Mouse (Mus musculus) MEL (cell line): ENCODE data around the gene Dscam.

ENCODE experiments used
- CHD2 ChIP-seq: IDR thresholded peaks from 2 replicates; pipeline ENCODE4 v1.6.1; 2011; ENCODE audit warnings: low read length, improper control_type of control experiment
- CTCF ChIP-seq, 3 experiments: IDR thresholded peaks in 2 of 3; conservative IDR thresholded peaks in 1 of 3; 2 replicates each; pipeline ENCODE4 v1.5.1; 2011 to 2012; ENCODE audit warnings: low read length in 3 of 3, low read depth in 2 of 3, mild to moderate bottlenecking in 2 of 3, improper control_type of control experiment in 1 of 3, inconsistent platforms in 1 of 3, mixed read lengths in 1 of 3, moderate library complexity in 1 of 3; ENCODE audit not compliant: control insufficient read depth in 1 of 3, insufficient read depth in 1 of 3, poor library complexity in 1 of 3, severe bottlenecking in 1 of 3
- E2F4 ChIP-seq: IDR thresholded peaks from 2 replicates; pipeline ENCODE4 v1.6.1; 2011; ENCODE audit warnings: low read depth, low read length, improper control_type of control experiment, borderline replicate concordance
- EP300 ChIP-seq, 2 experiments: IDR thresholded peaks; 2 replicates each; pipeline ENCODE4 v1.6.1; 2011; ENCODE audit warnings: improper control_type of control experiment in 2 of 2, low read length in 2 of 2, low read depth in 1 of 2, mild to moderate bottlenecking in 1 of 2
- GATA1 ChIP-seq: IDR thresholded peaks from 2 replicates; pipeline ENCODE4 v1.6.1; 2011; ENCODE audit warnings: low read depth, low read length, improper control_type of control experiment
- MAX ChIP-seq: IDR thresholded peaks from 2 replicates; pipeline ENCODE4 v1.6.1; 2011; ENCODE audit warnings: low read length, improper control_type of control experiment
- NELFE ChIP-seq: IDR thresholded peaks from 2 replicates; pipeline ENCODE4 v1.6.1; 2011; ENCODE audit warnings: low read depth, low read length, improper control_type of control experiment
- POLR2A ChIP-seq, 2 experiments: IDR thresholded peaks; 2 replicates each; pipeline ENCODE4 v1.6.1; 2011 to 2012; ENCODE audit warnings: low read length in 2 of 2, mild to moderate bottlenecking in 2 of 2, control low read depth in 1 of 2, improper control_type of control experiment in 1 of 2, low read depth in 1 of 2, moderate library complexity in 1 of 2; ENCODE audit not compliant: control insufficient read depth in 1 of 2, insufficient read depth in 1 of 2, poor library complexity in 1 of 2
- POLR2AphosphoS5 ChIP-seq: IDR thresholded peaks from 2 replicates; pipeline ENCODE4 v1.6.1; 2012; ENCODE audit warnings: low read depth, borderline replicate concordance, mild to moderate bottlenecking, inconsistent platforms, low read length, moderate library complexity, mixed read lengths
- SMC3 ChIP-seq: IDR thresholded peaks from 2 replicates; pipeline ENCODE4 v1.6.1; 2011; ENCODE audit warnings: low read depth, low read length, improper control_type of control experiment
- TAL1 ChIP-seq: IDR thresholded peaks from 2 replicates; pipeline ENCODE4 v1.6.1; 2012; ENCODE audit warnings: mild to moderate bottlenecking, inconsistent platforms, low read length, moderate library complexity, mixed read lengths
- USF1 ChIP-seq: IDR thresholded peaks from 2 replicates; pipeline ENCODE4 v1.6.1; 2014; ENCODE audit warnings: low read depth, mild to moderate bottlenecking, inconsistent platforms, low read length, improper control_type of control experiment, moderate library complexity
- ZMIZ1 ChIP-seq: IDR thresholded peaks from 2 replicates; pipeline ENCODE4 v1.6.1; 2012; ENCODE audit warnings: low read depth, mild to moderate bottlenecking, inconsistent platforms, low read length, improper control_type of control experiment, moderate library complexity

- no peak for TF ChIP-seq CHD2
- TF ChIP-seq SMC3: no peak
- no peak for TF ChIP-seq MAX
- TF ChIP-seq POLR2A (IDR thresholded peaks at IDR 0.05; ENCODE audit: control insufficient read depth in 1 of 2, insufficient read depth in 1 of 2, low read depth in 1 of 2, low read length in 2 of 2, poor library complexity in 1 of 2): no peak
- no peak for TF ChIP-seq EP300 (IDR thresholded peaks at IDR 0.05; ENCODE audit: low read depth in 1 of 2, low read length in 2 of 2)
- TF ChIP-seq TAL1: no peak
- no peak for TF ChIP-seq POLR2AphosphoS5
- no peak for TF ChIP-seq ZMIZ1
- no peak for TF ChIP-seq NELFE
- no peak for TF ChIP-seq GATA1
- TF ChIP-seq USF1: no peak
- no peak for TF ChIP-seq CTCF (IDR thresholded peaks at IDR 0.05 in 2 of 3, conservative IDR thresholded peaks at IDR 0.05 in 1 of 3; ENCODE audit: control insufficient read depth in 1 of 3, insufficient read depth in 1 of 3, low read depth in 2 of 3, low read length in 3 of 3, poor library complexity in 1 of 3, severe bottlenecking in 1 of 3)
- no peak for TF ChIP-seq E2F4
Measured at GRCm38 (mm10) chr16:96759081-96759603, 411.4 kb downstream of the Dscam start.
